Mouse (Mus musculus): ENCODE data around the gene Tubgcp3. TPM values are rescaled to one million over a fixed set of nuclear protein-coding genes. Genes with fewer than 3 reads are reported as not detected.

Gene Tubgcp3
- polyA plus RNA-seq (2015; fragmentation: Nextera tagmentation; extraction: Ambion mirVana), result 37.5 and 38.0 TPM in 2 replicates

GRCm38 (mm10) chr8:12672056-12672881, at the start of gene Tubgcp3:
TSS of gene Tubgcp3 (minus strand) at chr8:12672248.
- no peaks in the 10 kb centered on the region for H3K9me3 ChIP-seq
- peak within 1 kb of the TSS; percentile 93 for H3K4me3 ChIP-seq (replicated peaks)
- peak; percentile 94 for ATAC-seq
- H3K27ac ChIP-seq, result peak within 1 kb of the TSS; percentile 66
- WGBS, result 2% methylated on average over 65 of the region's 65 CpGs
- H3K4me1 ChIP-seq (replicated peaks), result peaks cover 7% of the 10 kb centered on the region
- H3K9ac ChIP-seq, result peak within 1 kb of the TSS; percentile 87
- H3K4me2 ChIP-seq (replicated peaks), result peak within 1 kb of the TSS; percentile 92
- no peaks in the 10 kb centered on the region for H3K36me3 ChIP-seq
- H3K27me3 ChIP-seq (replicated peaks), result 0 out of 2 replicates have a peak, but pooled peaks cover 5% of the 10 kb centered on the region

GRCm38 (mm10) chr8:12719091-12719490, 47.0 kb upstream of the Tubgcp3 start:
- 50% methylated on average over 9 of the region's 9 CpGs for WGBS
- ATAC-seq, result no peak
- Histone ChIP-seq H3K4me1 (replicated peaks) (0 out of 2 replicates have a peak, but pooled peaks cover 7% of the 10 kb centered on the region), H3K9ac (no peak overlapping the region), H3K9me3 (no peaks in the 10 kb centered on the region), H3K4me3 (replicated peaks) (no peak overlapping the region), H3K27ac (no peak overlapping the region), H3K4me2 (replicated peaks) (no peak overlapping the region), H3K27me3 (replicated peaks) (no peaks in the 10 kb centered on the region), H3K36me3 (no peaks in the 10 kb centered on the region)

- H3K9ac ChIP-seq, result no peak overlapping the region
- no peak overlapping the region for H3K4me2 ChIP-seq (replicated peaks)
- no peaks in the 10 kb centered on the region for H3K9me3 ChIP-seq
- no peaks in the 10 kb centered on the region for H3K27me3 ChIP-seq (replicated peaks)
- no peaks in the 10 kb centered on the region for H3K36me3 ChIP-seq
- no peak overlapping the region for H3K4me3 ChIP-seq (replicated peaks)
- H3K4me1 ChIP-seq (replicated peaks), result 0 out of 2 replicates have a peak, but pooled peaks cover 6% of the 10 kb centered on the region
- WGBS, result 82% methylated on average over 18 of the region's 18 CpGs
- no peak overlapping the region for H3K27ac ChIP-seq
- no peak for ATAC-seq
Observed at GRCm38 (mm10) chr8:12715861-12716585, 44.0 kb upstream of the Tubgcp3 start.

- H3K9me3 ChIP-seq, result no peaks in the 10 kb centered on the region
- no peak overlapping the region for H3K4me3 ChIP-seq (replicated peaks)
- H3K4me1 ChIP-seq (replicated peaks), result no peaks in the 10 kb centered on the region
- peak; percentile 70; the same call in 1 of the 2 replicates for ATAC-seq
- H3K36me3 ChIP-seq, result no peaks in the 10 kb centered on the region
- WGBS, result 51% methylated on average over 7 of the region's 7 CpGs
- H3K9ac ChIP-seq, result no peak overlapping the region
- H3K4me2 ChIP-seq (replicated peaks), result peak overlapping the region; percentile 33
- H3K27me3 ChIP-seq (replicated peaks), result no peaks in the 10 kb centered on the region
- H3K27ac ChIP-seq, result no peak overlapping the region
Observed at GRCm38 (mm10) chr8:12711623-12712022, 39.6 kb upstream of the Tubgcp3 start.

GRCm38 (mm10) chr8:12703597-12703996, 31.5 kb upstream of the Tubgcp3 start:
- H3K4me2 ChIP-seq (replicated peaks), result no peak overlapping the region
- no peaks in the 10 kb centered on the region for H3K27me3 ChIP-seq (replicated peaks)
- no peaks in the 10 kb centered on the region for H3K4me1 ChIP-seq (replicated peaks)
- no peak overlapping the region for H3K9ac ChIP-seq
- WGBS, result 84% methylated on average over 4 of the region's 4 CpGs
- no peaks in the 10 kb centered on the region for H3K36me3 ChIP-seq
- H3K27ac ChIP-seq, result no peak overlapping the region
- ATAC-seq, result no peak
- no peaks in the 10 kb centered on the region for H3K9me3 ChIP-seq
- H3K4me3 ChIP-seq (replicated peaks), result no peak overlapping the region

GRCm38 (mm10) chr8:12702290-12702689, 30.2 kb upstream of the Tubgcp3 start:
- Histone ChIP-seq H3K36me3 (no peaks in the 10 kb centered on the region), H3K9me3 (no peaks in the 10 kb centered on the region), H3K4me2 (replicated peaks) (no peak overlapping the region), H3K9ac (no peak overlapping the region), H3K27me3 (replicated peaks) (no peaks in the 10 kb centered on the region), H3K4me1 (replicated peaks) (no peaks in the 10 kb centered on the region), H3K27ac (no peak overlapping the region), H3K4me3 (replicated peaks) (no peak overlapping the region)
- ATAC-seq, result no peak
- WGBS, result 48% methylated on average over 8 of the region's 8 CpGs

- Histone ChIP-seq H3K4me1 (replicated peaks) (no peaks in the 10 kb centered on the region), H3K27me3 (replicated peaks) (no peaks in the 10 kb centered on the region), H3K9me3 (no peaks in the 10 kb centered on the region), H3K27ac (0 out of 2 replicates have a peak overlapping the region, but pooled peaks have one; percentile 36), H3K4me2 (replicated peaks) (0 out of 2 replicates have a peak overlapping the region, but pooled peaks have one; percentile 2), H3K9ac (no peak overlapping the region), H3K4me3 (replicated peaks) (no peak overlapping the region), H3K36me3 (no peaks in the 10 kb centered on the region)
- WGBS, result 23% methylated on average over 3 of the region's 3 CpGs
- ATAC-seq, result peak; percentile 70
Observed at GRCm38 (mm10) chr8:12698660-12699277, 26.7 kb upstream of the Tubgcp3 start.

GRCm38 (mm10) chr8:12688851-12689250, 16.8 kb upstream of the Tubgcp3 start:
- no peak overlapping the region for H3K4me3 ChIP-seq (replicated peaks)
- no peak overlapping the region for H3K27ac ChIP-seq
- no peaks in the 10 kb centered on the region; the same call in 1 of the 2 replicates for H3K27me3 ChIP-seq (replicated peaks)
- no peaks in the 10 kb centered on the region for H3K36me3 ChIP-seq
- ATAC-seq, result no peak
- H3K4me2 ChIP-seq (replicated peaks), result no peak overlapping the region
- no peaks in the 10 kb centered on the region for H3K9me3 ChIP-seq
- WGBS, result 50% methylated on average over 7 of the region's 7 CpGs
- no peaks in the 10 kb centered on the region for H3K4me1 ChIP-seq (replicated peaks)
- no peak overlapping the region for H3K9ac ChIP-seq

GRCm38 (mm10) chr8:12677529-12677928, 5.5 kb upstream of the Tubgcp3 start:
- Histone ChIP-seq H3K4me2 (replicated peaks) (no peak overlapping the region), H3K4me3 (replicated peaks) (no peak overlapping the region), H3K27ac (no peak overlapping the region), H3K36me3 (no peaks in the 10 kb centered on the region), H3K9me3 (no peaks in the 10 kb centered on the region), H3K9ac (no peak overlapping the region), H3K27me3 (replicated peaks) (0 out of 2 replicates have a peak, but pooled peaks cover 5% of the 10 kb centered on the region), H3K4me1 (replicated peaks) (peaks cover under 1% of the 10 kb centered on the region; the same call in 1 of the 2 replicates)
- 4% methylated on average over 7 of the region's 7 CpGs for WGBS
- ATAC-seq, result peak; percentile 79

- peak; percentile 86 for ATAC-seq
- H3K4me3 ChIP-seq (replicated peaks), result peak overlapping the region; percentile 93
- peak overlapping the region; percentile 66 for H3K27ac ChIP-seq
- H3K9me3 ChIP-seq, result no peaks in the 10 kb centered on the region
- H3K9ac ChIP-seq, result peak overlapping the region; percentile 87
- 0 out of 2 replicates have a peak, but pooled peaks cover 5% of the 10 kb centered on the region for H3K27me3 ChIP-seq (replicated peaks)
- H3K4me2 ChIP-seq (replicated peaks), result peak overlapping the region; percentile 92
- H3K36me3 ChIP-seq, result no peaks in the 10 kb centered on the region
- peaks cover 7% of the 10 kb centered on the region for H3K4me1 ChIP-seq (replicated peaks)
- under 1% methylated on average over 38 of the region's 38 CpGs for WGBS
Observed at GRCm38 (mm10) chr8:12671473-12672055, 484 bp downstream of the Tubgcp3 start.

- Histone ChIP-seq H3K4me3 (replicated peaks) (peak overlapping the region; percentile 93), H3K9ac (peak overlapping the region; percentile 87; the same call in 1 of the 2 replicates), H3K9me3 (no peaks in the 10 kb centered on the region), H3K27me3 (replicated peaks) (0 out of 2 replicates have a peak, but pooled peaks cover 5% of the 10 kb centered on the region), H3K27ac (no peak overlapping the region), H3K4me1 (replicated peaks) (peaks cover 7% of the 10 kb centered on the region), H3K36me3 (no peaks in the 10 kb centered on the region), H3K4me2 (replicated peaks) (peak overlapping the region; percentile 92)
- no peak for ATAC-seq
- WGBS, result 21% methylated on average over 6 of the region's 6 CpGs
Observed at GRCm38 (mm10) chr8:12670965-12671364, 1.1 kb downstream of the Tubgcp3 start.
